Mouse (Mus musculus): ENCODE data around the gene Dnase2a. TPM values are rescaled to one million over a fixed set of nuclear protein-coding genes. Genes with fewer than 3 reads are reported as not detected.
"Not testable (repeated sequence)": the region's sequence is repeated elsewhere in the genome, so short reads cannot be mapped to it uniquely, and the experiment has no call there.

Dnase2a gene
- polyA plus RNA-seq, 2 experiments from 2014 or later: 15.1 to 18.1 TPM

DNA sequence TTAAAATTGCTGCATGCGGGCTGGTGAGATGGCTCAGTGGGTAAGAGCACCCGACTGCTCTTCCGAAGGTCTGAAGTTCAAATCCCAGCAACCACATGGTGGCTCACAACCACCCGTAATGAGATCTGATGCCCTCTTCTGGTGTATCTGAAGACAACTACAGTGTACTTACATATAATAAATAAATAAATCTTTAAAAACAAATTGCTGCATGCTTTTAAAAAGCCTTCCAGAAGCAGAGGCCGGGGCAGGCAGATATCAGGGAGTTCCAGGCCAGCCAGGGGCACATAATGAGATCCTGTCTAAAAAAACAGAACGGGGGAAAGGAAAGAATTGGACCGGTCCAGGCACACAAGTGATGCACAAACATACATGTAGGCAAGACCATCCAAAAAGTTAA is 381 bp upstream of the Dnase2a start:
- ATAC-seq: not testable (repeated sequence)

DNA sequence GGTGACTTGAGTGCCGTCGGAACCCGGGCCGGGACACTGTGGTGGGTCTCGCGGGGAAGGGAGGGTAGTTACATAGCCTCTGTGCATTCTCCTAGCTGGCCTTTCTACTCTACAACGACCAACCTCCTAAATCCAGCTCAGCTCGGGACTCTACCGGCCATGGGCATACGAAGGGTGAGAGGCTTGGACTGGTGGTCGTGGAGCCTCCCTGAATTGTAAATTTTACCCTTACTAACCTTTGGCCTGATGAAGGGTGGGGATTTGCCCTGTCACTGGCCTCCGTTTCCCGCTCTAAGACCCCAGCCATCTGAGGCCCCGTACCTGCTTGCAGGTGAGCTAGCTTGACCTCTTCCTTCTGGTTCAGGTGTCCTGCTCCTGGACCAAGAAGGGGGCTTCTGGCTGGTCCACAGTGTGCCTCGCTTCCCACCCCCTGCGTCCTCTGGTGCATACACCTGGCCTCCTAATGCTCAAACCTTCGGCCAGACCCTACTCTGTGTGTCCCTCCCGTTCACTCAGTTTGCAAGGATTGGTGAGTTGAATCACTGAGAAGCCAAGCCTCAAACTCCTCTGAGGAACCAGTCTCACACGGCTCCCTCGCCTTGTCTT is 905 bp downstream of the Dnase2a start:
- ATAC-seq: no peak

DNA sequence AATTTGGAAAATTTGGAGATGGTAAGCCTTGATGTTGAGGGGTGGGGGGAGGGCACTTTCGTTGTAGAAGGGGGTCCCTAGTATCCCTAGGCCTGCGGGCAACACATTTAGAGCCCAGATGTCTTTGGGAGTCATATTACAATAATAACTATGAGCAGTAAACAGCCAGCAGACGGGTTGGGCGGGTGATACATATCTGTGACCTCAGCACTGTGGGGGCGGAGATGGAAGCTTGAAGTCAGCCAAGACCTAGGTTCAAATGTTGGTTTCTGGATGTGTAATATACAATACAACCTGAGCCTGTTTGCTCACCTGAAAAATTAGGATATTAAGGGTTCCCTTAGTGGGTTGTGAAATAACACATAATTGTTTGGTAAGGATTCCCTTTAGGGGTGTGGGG is 1.6 kb downstream of the Dnase2a start:
- ATAC-seq: no peak

DNA sequence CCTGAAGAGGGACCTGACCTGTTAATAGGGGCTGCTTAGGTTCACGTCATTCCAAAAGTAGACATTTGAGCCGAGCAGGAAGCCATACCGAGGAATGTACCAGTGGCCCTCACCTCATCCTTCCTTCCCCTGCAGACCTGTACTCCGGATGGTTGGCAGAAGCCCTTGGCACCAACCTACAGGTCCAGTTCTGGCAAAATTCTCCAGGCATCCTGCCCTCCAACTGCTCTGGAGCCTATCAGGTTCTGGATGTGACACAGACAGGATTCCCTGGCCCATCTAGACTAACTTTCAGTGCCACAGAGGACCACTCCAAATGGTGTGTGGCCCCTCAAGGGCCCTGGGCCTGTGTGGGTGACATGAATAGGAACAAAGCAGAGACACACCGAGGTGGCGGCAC is 2.2 kb downstream of the Dnase2a start:
- no peak for ATAC-seq

DNA sequence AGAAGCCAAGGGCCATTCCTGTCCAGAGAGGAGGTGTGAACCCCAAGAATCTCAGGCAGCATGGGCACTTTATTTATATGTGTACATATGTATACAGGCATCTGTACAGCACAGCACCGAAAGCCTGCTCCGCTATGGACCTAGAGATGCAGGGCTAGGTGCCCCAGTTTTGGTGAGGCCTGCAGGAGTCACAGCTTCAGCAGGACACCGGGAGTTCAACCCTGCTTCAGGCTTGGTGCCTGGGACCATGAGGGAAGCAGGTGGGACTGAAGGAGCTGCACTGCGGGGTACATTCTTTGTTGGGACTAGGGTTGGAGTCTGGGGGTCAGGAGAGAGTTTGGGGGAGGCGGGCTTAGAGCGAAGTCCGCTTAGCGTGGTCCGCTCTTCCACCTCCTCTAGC is 3.5 kb downstream of the Dnase2a start:
- no peak for ATAC-seq

DNA sequence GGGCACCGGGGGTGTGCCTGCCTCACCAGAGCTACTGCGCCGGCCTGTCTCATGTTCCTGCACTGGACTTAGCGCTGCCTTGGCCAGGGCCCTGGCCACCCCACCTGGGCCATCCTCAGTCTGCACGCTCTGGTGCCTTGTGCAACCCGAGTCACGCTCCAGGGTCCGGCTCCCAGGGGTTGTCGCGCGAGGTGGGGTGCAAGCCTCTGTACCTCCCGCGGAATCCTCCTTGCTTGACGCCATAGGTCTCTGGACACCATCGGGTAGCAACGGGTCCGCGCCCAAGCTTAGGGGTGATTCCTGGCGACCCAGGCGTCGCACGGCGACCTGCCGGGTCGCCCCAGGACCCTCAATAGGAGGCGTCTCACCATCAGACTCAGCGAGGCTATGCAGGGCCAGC is 4.0 kb downstream of the Dnase2a start:
- no peak for ATAC-seq

DNA sequence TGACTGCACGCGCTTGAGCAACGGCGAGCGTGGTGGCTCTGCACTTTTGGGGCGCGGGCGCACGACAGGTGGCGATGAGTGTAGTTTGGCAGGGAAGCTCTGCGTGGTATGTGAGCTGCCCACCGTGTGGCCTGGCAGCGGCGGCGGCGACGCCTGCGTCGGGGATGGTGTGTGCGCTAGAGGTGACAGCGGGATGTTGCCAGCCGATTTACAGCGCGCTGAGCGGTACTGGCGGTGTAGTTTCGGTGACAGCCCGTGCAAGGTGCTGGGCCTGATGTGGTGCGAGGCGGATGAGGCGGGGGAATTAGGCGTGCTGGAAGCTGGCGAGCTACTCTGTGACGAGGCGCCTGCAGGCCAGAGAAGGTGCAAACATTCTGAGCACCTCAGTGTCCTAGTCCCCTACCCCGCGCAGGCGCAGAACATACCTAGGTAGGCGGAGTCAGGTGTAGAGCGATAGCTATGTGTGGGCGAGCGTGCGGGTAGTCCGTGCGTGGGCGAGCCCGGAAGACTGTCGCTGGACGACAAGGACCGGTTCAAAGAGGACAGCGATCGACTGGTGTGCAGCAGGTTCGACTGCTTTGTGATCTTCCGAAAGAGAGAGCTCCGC is 4.6 kb downstream of the Dnase2a start:
- ATAC-seq: peak; percentile 67

DNA sequence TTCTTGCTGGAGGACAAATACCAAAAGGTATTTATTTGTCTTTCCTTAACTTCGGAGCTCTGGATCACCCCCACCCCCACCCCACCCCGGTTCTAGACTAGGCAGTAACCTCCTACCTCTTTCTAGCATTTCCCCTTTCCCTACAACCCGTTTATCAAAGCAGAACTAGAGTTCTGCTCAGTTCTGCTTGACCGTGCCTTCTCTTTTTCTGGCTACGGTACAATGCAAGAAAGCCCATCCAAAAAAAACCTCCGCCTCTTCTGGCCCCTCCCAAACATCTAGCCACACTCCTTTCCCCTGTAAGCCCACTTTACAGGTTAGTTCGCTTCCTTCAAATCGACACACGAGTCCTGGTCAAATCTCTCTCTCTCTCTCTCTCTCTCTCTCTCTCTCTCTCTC is 5.1 kb downstream of the Dnase2a start:
- ATAC-seq: no peak

DNA sequence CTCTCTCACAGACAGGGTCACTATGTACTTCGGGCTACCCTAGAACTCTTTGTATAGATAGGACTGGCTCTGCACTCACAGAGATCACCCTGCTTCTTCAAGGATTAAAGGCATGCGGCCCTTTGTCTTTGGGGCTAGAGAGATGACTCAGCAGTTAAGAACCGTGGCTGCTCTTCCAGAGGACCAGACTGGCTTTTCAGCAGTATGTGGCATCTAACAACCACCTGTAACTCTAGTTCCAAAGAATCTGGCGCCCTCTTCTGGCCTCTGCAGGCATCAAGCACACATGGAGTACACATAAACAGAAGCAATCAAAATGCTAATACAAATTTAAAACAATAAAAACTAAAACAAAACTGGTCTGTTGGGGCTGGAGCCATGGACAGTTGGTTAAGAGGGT is 5.6 kb downstream of the Dnase2a start:
- no peak for ATAC-seq

DNA sequence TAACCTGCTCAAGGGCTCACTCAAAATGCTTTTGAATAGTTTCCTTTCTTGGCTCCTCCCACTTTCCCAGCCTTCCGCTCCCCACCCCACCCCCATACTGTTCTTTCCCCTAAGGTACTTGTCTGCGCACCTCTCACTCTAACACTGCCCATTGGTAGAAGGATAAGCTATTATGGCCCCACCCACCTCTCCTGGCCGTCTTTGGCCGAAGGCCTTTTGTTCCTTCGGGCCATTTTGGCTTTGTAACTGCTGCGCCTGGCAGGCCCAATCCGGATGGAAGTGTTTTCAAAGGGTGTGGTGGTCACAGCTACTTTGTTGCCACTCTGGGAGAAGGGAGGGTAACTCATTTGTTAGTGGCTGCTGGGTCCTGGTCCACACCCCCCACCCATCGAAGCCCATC is 6.9 kb downstream of the Dnase2a start:
- ATAC-seq: no peak

DNA sequence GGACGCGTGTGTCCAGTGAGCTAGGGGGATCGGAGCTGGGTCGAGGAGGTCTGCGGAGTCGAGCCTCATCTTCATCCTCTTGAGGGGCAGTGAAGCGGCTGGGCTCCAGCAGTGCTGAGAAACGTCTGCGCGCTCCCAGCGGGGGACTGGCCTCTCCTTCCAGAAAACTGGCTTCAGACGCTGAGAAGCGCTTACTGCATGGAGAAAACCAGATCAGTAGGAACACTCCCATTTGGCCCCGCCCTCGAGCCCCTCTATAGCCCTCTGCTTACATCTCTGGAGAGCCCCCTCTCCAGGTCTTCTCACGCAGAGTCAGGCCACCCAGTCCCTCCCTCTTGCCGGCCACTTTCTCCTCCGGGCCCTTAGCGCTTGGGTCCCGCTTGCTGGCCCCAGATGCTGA is 9.4 kb downstream of the Dnase2a start:
- no peak for ATAC-seq

DNA sequence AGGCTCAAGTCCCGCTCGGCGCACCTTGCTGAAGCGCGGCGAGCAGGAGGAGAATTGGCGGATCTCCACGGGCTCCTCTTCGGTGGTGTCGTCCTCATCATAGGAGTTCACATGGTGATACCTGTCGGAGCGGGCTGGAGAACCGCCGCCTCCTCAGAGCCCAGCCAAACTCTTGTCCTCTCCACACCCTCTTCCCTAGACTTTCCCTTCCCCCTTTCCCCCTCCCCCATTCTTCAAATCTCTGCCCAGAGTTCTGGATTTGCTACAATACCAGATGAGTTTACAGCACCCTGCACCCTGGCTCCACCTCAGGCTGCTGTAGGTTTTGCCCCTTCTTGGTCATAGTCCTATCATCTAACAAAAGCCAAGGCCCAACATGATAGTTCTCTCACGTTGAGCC is 10.3 kb downstream of the Dnase2a start:
- ATAC-seq: no peak

DNA sequence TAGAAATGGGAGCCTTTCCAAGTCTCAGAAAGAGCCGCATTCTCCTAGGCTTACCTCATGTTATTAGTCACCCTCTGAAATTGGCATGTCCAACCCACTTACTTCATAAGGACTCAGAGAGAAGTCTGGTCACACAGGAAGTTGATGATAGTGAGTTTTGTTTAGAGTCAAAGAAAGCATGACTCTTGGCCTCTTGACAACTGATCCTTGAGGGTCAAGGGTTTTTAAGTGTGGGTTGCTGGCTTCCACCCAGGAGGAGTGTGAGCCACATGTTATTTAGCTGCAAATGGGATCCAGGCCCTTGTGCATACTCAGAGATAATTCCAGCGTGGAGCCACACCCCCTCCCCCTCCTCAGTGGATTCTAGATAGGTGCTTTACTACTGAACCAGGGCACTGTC is 13.2 kb downstream of the Dnase2a start:
- no peak for ATAC-seq

DNA sequence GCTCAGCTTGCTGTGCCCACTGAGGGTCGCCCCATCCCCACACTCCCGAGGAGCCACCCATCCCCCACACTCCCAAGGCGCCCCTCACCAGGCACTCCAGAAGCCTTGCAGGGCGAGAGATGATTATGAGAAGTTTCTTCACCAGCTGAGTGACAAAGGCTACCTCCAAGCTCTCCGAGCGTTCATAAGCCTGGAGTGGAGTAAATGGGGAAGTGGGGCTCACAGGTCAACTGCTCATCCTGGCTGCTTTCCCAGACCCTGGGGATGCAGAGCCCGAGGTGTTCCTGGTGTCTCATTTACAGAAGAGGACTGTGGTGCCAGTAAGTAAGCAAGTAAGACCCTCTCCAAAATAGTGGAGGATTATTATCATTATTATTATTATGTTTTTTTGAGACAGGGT is 17.2 kb downstream of the Dnase2a start:
- ATAC-seq: no peak

DNA sequence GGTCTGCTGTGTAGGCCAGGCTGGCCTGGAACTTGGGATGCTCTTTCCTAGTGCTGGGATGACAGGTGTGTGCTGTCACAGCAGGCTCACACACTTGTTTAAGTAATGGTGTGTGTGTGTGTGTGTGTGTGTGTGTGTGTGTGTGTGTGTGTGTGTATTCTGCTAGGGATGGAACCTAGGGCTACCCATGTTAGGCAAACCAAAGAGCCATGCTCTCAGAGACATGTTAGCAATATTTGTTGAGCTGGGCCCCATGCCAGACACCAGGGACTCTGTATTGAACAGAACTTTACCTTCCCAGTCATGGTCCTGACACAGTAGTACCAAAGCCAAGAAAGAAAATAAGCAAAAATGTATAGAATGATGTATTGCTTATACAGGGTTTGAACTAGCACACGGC is 19.2 kb downstream of the Dnase2a start:
- no peak for ATAC-seq

DNA sequence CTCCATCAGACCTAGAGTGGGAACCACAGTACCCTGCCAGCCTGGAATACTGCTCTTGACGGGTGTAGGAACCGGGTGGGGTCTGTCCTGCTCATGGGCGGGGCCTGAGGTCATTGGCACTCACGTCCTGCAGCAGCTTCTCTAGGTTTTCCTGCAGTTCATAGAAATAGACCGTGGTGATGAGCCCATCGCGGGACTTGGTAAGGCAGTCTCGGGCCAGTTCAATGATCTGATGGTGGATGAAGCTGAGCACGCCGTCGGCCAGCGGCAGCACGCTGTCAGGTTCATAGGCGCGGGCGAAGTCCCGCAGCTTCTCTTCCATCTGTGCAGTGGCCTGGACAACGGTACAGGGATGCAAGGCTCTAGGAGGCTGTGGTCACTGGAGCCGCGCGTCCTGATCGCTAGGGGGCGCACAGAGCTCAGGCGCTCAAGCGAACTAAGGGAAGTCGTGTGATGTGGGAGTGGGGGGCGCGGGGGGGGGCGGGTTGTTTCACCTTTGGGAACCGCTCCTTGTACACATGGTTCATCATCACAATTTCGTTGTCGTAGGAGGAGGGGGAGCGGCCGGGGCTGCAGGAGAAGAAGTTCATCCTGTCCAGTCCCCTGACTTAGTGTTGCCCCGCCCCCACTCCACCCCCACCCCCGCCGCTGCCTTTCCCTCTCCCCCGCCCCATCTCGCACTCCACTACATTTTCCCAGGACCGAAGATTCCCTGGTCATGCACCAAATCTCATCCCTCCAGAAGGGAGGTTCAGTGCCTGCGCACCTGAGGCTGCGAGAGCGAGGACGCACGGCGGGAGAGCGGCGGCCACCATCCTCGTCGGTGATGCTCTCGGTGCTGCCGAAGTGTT is 20.3 kb downstream of the Dnase2a start:
- no peak for ATAC-seq

DNA sequence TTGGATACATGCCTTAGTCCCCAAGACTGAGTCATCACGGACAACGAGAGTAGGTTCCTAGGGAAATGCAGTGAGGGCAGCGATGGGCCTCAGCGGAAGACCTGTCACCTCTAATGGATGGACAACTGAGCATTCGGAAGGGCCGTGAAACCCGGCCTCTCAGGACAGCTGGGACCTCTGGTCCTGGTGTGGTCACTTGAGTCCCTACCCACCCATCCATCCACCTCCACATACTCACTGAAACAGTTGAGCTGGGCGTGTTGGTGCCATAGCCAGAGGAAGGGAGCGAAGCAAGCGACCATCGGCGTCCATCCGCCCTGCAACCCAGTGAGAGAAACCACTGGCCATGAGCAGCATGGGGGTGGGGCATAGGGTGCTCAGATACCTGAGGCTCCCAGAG is 22.2 kb downstream of the Dnase2a start:
- ATAC-seq: no peak

DNA sequence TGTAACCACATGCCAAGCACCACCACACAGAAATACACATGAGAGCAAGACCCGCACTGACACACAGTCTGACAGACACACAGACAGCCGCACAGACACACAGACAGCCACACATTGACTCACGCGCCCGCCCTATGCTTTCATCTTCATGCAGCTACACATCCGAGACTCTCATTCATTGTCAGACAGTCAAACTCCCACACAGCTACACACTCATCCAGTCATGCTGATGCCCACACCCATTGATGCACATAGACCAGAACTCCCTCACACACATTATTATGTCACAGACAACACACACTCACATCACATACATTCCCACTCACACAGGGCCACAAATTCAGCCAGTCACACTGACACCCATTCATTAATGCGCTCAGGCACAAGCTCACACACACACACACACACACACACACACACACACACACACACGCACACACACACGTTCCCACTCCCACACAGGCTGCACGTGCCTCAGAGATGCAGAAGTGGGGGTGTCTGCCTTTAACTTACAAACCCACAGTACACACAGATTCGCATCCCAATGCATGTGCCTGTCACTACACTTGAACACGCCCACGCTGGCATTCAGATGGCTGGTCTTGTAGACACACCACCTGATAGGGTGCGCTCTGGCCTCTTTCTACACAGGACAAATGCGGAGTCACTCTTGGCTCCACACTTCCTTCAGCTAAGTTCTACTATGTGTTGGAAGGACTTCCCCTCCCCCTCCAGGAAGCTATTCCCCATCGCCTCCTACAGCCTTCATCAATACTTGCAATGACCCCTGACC is 25.6 kb downstream of the Dnase2a start:
- no peak for ATAC-seq

DNA sequence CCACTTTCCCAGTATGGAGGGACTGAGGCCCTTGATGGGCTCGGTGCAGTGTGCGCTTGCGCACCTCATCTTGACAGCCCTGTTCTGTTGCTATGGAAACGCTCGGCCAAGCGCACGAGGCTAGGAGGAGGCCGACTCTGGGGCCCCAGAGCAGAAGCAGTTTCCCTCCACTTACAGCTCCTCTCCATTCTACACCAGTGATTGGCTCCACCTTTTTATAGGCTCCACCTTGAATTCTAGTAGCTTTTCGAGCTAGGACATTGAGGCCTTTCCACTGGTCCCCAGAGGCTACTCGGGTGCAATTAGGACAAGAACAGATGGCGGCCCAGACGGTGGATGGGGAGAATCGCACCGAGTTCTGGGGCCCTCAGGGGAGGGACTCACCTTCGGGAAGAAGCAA is 26.5 kb downstream of the Dnase2a start:
- ATAC-seq: no peak

DNA sequence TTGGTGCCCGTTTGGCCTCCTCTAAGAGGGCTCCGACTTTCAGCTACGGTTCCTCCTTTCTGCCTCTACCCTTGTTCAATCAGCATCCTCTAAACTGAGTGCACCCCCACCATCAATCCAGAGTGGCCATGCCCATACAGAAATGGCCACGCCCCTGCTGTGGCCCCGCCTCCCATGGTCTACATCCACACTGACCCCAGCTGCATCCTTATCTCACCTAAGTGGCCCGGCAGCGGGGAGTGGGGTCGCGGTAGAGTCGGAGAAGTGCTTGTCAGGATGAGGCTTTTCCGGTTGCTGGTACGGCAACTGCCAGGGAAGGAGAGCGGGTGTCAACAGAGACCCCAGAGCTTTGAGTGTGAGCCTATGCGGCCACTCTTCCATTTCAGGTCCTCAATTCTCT is 27.1 kb downstream of the Dnase2a start:
- ATAC-seq: no peak

DNA sequence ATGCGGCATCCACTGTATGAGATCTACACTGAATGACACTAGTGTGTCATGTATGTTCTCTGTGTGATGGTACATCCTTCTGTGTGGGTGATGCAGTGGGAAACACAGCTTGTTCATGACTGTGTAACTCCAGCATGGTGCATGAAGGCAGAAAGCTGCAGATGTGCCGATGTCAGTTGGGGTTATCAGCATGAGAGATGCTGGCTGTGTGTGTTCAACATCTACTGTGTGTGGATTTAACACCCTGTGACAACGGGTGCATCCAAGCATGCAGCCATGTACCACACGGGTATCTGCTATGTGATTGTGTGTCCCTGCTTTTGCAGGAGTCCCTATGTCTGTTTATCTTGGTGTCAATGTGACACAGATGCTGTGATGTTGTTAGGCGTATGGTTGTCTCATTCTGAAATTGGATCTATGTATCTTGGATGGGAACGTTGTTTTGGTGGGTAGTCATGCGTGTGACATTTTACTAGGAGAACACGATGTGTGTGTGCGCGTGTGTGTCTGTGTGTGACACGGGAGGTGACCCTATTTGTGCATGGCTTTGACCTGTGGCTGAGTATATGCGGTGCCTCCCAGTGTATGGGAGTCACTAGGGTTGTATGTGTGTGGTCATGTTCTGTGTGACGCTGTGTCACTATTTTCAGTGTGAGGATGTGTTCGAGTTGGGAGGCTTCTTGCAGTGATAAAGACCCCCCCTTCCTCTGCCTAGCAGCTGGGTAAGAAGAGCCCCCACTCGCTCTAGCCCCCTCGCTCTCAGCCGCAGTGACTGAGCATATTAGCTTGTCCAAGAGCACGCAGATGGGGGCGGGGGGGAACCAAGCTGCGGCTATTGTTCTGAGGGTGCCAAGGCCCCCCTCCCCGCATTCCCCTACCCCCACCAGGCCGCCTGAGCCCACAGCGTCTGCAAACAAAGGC is 27.9 kb downstream of the Dnase2a start:
- no peak for ATAC-seq

DNA sequence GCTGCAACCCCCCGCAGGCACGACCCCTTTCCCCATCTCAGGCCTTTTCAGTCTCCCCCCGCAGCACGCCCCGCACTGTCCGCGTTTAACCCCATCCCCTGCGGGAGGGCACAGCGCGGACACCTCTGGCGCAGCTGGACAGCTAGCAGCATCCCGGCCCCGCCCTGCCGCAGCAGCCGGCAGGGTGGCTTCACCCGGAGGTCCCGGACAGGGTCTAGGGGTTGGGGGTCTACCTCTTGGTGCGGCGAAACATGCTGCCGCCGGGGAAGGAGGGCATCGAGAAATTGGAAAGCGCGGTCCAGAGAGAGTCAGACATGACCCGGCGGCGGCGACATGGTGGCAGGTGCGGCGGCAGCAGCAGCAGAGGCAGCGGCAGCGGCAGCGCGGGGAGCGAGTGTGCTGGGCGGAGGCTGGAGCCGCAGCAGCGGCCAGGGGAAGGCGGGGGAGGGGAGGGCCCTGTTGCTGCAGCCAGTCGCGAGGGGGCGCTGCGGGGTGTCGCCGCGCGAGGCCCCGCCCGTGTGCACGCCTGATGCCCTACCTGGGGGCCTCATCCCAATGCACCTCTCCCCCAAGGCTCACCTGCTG is 28.7 kb downstream of the Dnase2a start, which contains the start of gene Mast1:
TSS of gene Mast1 (minus strand) at position 398 of the 585 bp plus-strand sequence.
- ATAC-seq: no peak
